In the genomic region with DNA sequence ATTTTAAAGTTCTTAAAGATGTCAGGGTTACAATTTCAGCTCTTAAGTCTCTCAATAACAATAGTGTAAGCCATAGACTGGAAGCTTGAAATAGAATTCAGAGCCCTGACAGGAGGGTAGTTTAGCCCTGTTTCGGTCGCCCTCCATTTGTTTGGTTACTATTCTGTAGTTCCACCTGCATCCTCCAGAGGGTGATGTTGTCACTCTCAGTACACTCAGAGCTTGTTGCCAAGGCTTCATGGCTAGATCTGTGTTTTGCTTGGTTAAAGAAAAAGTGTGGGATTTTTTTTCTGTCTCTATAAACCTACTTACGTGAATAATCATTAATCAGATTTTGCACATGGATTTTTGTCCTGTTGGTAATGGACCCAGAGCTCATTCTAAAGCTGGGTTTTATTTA, we compare ENCODE assay signal across 8 mouse cellular contexts. TPM values are rescaled to one million over a fixed set of nuclear protein-coding genes. Genes with fewer than 3 reads are reported as not detected.
DNase-seq lines count a peak whose midpoint lies in the region; ATAC-seq and TF ChIP-seq lines count a peak whose summit lies in the region.

No protein-coding gene starts in this region.

- peaks cover 3% of the 10 kb centered on the region; the same call in 1 of the 2 replicates for H3K4me1 ChIP-seq in heart, postnatal 0 days (ENCODE audit: control insufficient read depth, insufficient read depth)
- H3K4me1 ChIP-seq in kidney, embryonic 16.5 days (ENCODE audit: insufficient read depth, low read length): no peaks in the 10 kb centered on the region
- no peaks in the 10 kb centered on the region for H3K4me1 ChIP-seq in lung, embryonic 14.5 days (ENCODE audit: insufficient read depth)
- no peaks in the 10 kb centered on the region for H3K4me1 ChIP-seq in neural tube, embryonic 15.5 days

- no peak overlapping the region for H3K9ac ChIP-seq in heart, postnatal 0 days (replicated peaks; ENCODE audit: low read depth, low read length)
- no peak overlapping the region for H3K9ac ChIP-seq in kidney, embryonic 16.5 days (replicated peaks; ENCODE audit: low read length)
- H3K9ac ChIP-seq in lung, embryonic 14.5 days: no peak overlapping the region
- no peak overlapping the region for H3K9ac ChIP-seq in neural tube, embryonic 15.5 days (replicated peaks)

- H3K4me2 ChIP-seq in heart, postnatal 0 days (ENCODE audit: low read depth, low read length): no peak overlapping the region
- H3K4me2 ChIP-seq in kidney, embryonic 16.5 days (replicated peaks; ENCODE audit: low read depth, low read length): no peak overlapping the region
- no peak overlapping the region for H3K4me2 ChIP-seq in lung, embryonic 14.5 days
- no peak overlapping the region for H3K4me2 ChIP-seq in neural tube, embryonic 15.5 days

- no peaks in the 10 kb centered on the region for H3K36me3 ChIP-seq in heart, postnatal 0 days (replicated peaks; ENCODE audit: control insufficient read depth, insufficient read depth, low read length)
- peaks cover 4% of the 10 kb centered on the region; the same call in 1 of the 2 replicates for H3K36me3 ChIP-seq in kidney, embryonic 16.5 days (ENCODE audit: insufficient read depth, low read length)
- 0 out of 2 replicates have a peak, but pooled peaks cover 4% of the 10 kb centered on the region for H3K36me3 ChIP-seq in lung, embryonic 14.5 days (ENCODE audit: insufficient read depth)
- peaks cover 10% of the 10 kb centered on the region for H3K36me3 ChIP-seq in neural tube, embryonic 15.5 days

- TF ChIP-seq CTCF in heart, postnatal 0 days (IDR thresholded peaks at IDR 0.05; ENCODE audit: low read depth): peak; percentile 94
- peak; percentile 91 for TF ChIP-seq CTCF in lung, embryonic 14.5 days (IDR thresholded peaks at IDR 0.05; ENCODE audit: low read depth)

- no peak overlapping the region for H3K27ac ChIP-seq in heart, postnatal 0 days (ENCODE audit: low read depth)
- no peak overlapping the region for H3K27ac ChIP-seq in kidney, embryonic 16.5 days (ENCODE audit: low read length)
- H3K27ac ChIP-seq in lung, embryonic 14.5 days (ENCODE audit: low read depth): no peak overlapping the region
- H3K27ac ChIP-seq in neural tube, embryonic 15.5 days (replicated peaks): no peak overlapping the region

- TF ChIP-seq EP300 in heart, postnatal 0 days (IDR thresholded peaks at IDR 0.05; ENCODE audit: low read depth): no peak

- WGBS in heart, postnatal 0 days: 22% methylated on average over 3 of the region's 3 CpGs
- WGBS in kidney, embryonic 16.5 days: 19% methylated on average over 3 of the region's 3 CpGs
- WGBS in lung, embryonic 14.5 days: 21% methylated on average over 3 of the region's 3 CpGs
- 31% methylated on average over 3 of the region's 3 CpGs for WGBS in neural tube, embryonic 15.5 days

- DNase-seq in adrenal gland, postnatal 14 days: peak; percentile 72
- no peak for DNase-seq in adrenal gland, adult 18-20 months (ENCODE audit: low spot score in 2 of 2)
- peak; percentile 86 for DNase-seq in CD4-positive, CD25-positive, alpha-beta regulatory T cell, adult 2 months (ENCODE audit: low read depth, low spot score)
- peak; percentile 48 to 76 for DNase-seq in cerebellum, postnatal 25 days
- DNase-seq in heart, postnatal 0 days (ENCODE audit: low spot score): peak; percentile 77
- DNase-seq in lung, embryonic 14.5 days: peak; percentile 88

- 0 out of 2 replicates have a peak, but pooled peaks have one; percentile 36 for ATAC-seq in heart, postnatal 0 days (ENCODE audit: insufficient read depth, low read depth)
- ATAC-seq in kidney, embryonic 16.5 days (ENCODE audit: low FRiP score, low TSS enrichment): 0 out of 2 replicates have a peak, but pooled peaks have one; percentile 57
- ATAC-seq in lung, embryonic 14.5 days (ENCODE audit: insufficient read depth): 0 out of 2 replicates have a peak, but pooled peaks have one; percentile 14
- peak; percentile 74; the same call in 1 of the 2 replicates for ATAC-seq in neural tube, embryonic 15.5 days (ENCODE audit: low FRiP score)

- H3K27me3 ChIP-seq in heart, postnatal 0 days (ENCODE audit: control insufficient read depth, insufficient read depth, low read length): no peaks in the 10 kb centered on the region
- no peaks in the 10 kb centered on the region for H3K27me3 ChIP-seq in kidney, embryonic 16.5 days (ENCODE audit: insufficient read depth, low read length)
- no peaks in the 10 kb centered on the region for H3K27me3 ChIP-seq in lung, embryonic 14.5 days (ENCODE audit: insufficient read depth, low read length)
- no peaks in the 10 kb centered on the region for H3K27me3 ChIP-seq in neural tube, embryonic 15.5 days (replicated peaks)

- H3K9me3 ChIP-seq in heart, postnatal 0 days (replicated peaks; ENCODE audit: control insufficient read depth, low read length): no peaks in the 10 kb centered on the region
- H3K9me3 ChIP-seq in kidney, embryonic 16.5 days (ENCODE audit: low read length): 0 out of 2 replicates have a peak, but pooled peaks cover 3% of the 10 kb centered on the region
- H3K9me3 ChIP-seq in lung, embryonic 14.5 days (ENCODE audit: low read depth, low read length): no peaks in the 10 kb centered on the region
- no peaks in the 10 kb centered on the region for H3K9me3 ChIP-seq in neural tube, embryonic 15.5 days (replicated peaks)

- no peak overlapping the region for H3K4me3 ChIP-seq in heart, postnatal 0 days (ENCODE audit: low read depth, low read length)
- H3K4me3 ChIP-seq in kidney, embryonic 16.5 days (ENCODE audit: low read length): no peak overlapping the region
- H3K4me3 ChIP-seq in lung, embryonic 14.5 days (ENCODE audit: low read depth, low read length): no peak overlapping the region
- no peak overlapping the region for H3K4me3 ChIP-seq in neural tube, embryonic 15.5 days (replicated peaks)

RNA-seq across cellular contexts. Expression of gene Efhc1, which starts 12.4 kb away (rescaled TPM):
- total RNA-seq in adrenal gland, postnatal 14 days (2021): 1.7 and 1.9 TPM in 2 replicates
- 1 to 10 TPM; 1.9 to 2.6 TPM for total RNA-seq in adrenal gland, adult 18-20 months (2021)
- 0.27 TPM in 1 of 2 replicates, not detected in the other for total RNA-seq in heart, postnatal 0 days (2014; rRNA removed; ENCODE audit: low replicate concordance)
- 0.64 and 1.4 TPM in 2 replicates for polyA plus RNA-seq in heart, postnatal 0 days (2015; fragmentation: Nextera tagmentation; extraction: Ambion mirVana)
- polyA plus RNA-seq in kidney, embryonic 16.5 days (2015; fragmentation: Nextera tagmentation; extraction: Ambion mirVana): 2.5 and 2.6 TPM in 2 replicates
- 2.3 and 3.0 TPM in 2 replicates for polyA plus RNA-seq in lung, embryonic 14.5 days (2014; fragmentation: Nextera tagmentation; extraction: Ambion mirVana)
- polyA plus RNA-seq in neural tube, embryonic 15.5 days (2015; fragmentation: Nextera tagmentation; extraction: Ambion mirVana): 1.3 and 1.9 TPM in 2 replicates

RNA-seq across cellular contexts. Expression of gene Paqr8, which starts 48.6 kb away (rescaled TPM):
- total RNA-seq in adrenal gland, postnatal 14 days (2021): 25.6 and 27.5 TPM in 2 replicates
- total RNA-seq in adrenal gland, adult 18-20 months (2021): 10 to 100 TPM; 41.0 to 48.2 TPM
- total RNA-seq in heart, postnatal 0 days (2014; rRNA removed; ENCODE audit: low replicate concordance): 8.7 and 9.6 TPM in 2 replicates
- 0.97 and 1.1 TPM in 2 replicates for polyA plus RNA-seq in heart, postnatal 0 days (2015; fragmentation: Nextera tagmentation; extraction: Ambion mirVana)
- polyA plus RNA-seq in kidney, embryonic 16.5 days (2015; fragmentation: Nextera tagmentation; extraction: Ambion mirVana): 4.7 and 5.2 TPM in 2 replicates
- polyA plus RNA-seq in lung, embryonic 14.5 days (2014; fragmentation: Nextera tagmentation; extraction: Ambion mirVana): 4.8 and 5.4 TPM in 2 replicates
- 22.4 and 25.8 TPM in 2 replicates for polyA plus RNA-seq in neural tube, embryonic 15.5 days (2015; fragmentation: Nextera tagmentation; extraction: Ambion mirVana)

Comparison
In these comparisons a context has a peak if more than half of its experiments do, and no peak if none do; other contexts are left out.
1. DNase-seq: peak in adrenal gland, postnatal 14 days (single experiment), CD4-positive, CD25-positive, alpha-beta regulatory T cell, adult 2 months (single experiment), cerebellum, postnatal 25 days (2 of 2), heart, postnatal 0 days (single experiment) and lung, embryonic 14.5 days (single experiment); none in adrenal gland, adult 18-20 months (0 of 2).
2. ATAC-seq: peak in every context shown above with its lines; median percentile 74 in neural tube, embryonic 15.5 days; 57 in kidney, embryonic 16.5 days; 36 in heart, postnatal 0 days; 14 in lung, embryonic 14.5 days.